Mouse (Mus musculus): Measurements from ENCODE around the gene Polm. TPM values are rescaled to one million over a fixed set of nuclear protein-coding genes. Genes with fewer than 3 reads are reported as not detected.

Polm gene
- polyA plus RNA-seq, 1 experiment = 0.13 TPM

DNA sequence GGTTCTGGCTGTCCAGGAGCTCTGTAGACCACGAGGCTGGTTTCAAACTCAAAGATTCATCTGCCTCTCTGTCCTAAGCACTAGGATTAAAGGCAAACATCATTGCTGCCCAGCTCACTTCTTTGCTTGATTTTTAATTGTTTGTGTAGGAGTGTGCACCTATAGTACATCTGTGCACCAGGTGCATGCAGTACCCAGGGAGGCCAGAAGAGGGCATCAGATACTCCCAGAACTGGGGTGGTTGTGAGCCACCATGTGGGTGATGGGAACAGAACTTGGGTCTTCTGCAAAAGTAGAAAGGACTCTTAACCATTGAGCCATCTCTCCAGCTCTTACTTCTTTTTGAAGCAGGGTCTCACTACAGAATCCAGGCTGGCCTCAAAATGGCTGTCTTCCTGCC is 20.9 kb upstream of the Polm start:
- Histone ChIP-seq H3K4me3 (replicated peaks) (no peak overlapping the region), H3K27me3 (ENCODE audit: control insufficient read depth) (peaks cover 33% of the 10 kb centered on the region), H3K9me3 (ENCODE audit: control insufficient read depth, low read length) (peaks cover 9% of the 10 kb centered on the region), H3K36me3 (ENCODE audit: control insufficient read depth) (no peaks in the 10 kb centered on the region), H3K4me1 (ENCODE audit: control insufficient read depth) (no peaks in the 10 kb centered on the region)
- TF ChIP-seq TAL1 (IDR thresholded peaks at IDR 0.05; ENCODE audit: low read length) = no peak
- TF ChIP-seq GATA1 (IDR thresholded peaks at IDR 0.05; ENCODE audit: low read length) = no peak

DNA sequence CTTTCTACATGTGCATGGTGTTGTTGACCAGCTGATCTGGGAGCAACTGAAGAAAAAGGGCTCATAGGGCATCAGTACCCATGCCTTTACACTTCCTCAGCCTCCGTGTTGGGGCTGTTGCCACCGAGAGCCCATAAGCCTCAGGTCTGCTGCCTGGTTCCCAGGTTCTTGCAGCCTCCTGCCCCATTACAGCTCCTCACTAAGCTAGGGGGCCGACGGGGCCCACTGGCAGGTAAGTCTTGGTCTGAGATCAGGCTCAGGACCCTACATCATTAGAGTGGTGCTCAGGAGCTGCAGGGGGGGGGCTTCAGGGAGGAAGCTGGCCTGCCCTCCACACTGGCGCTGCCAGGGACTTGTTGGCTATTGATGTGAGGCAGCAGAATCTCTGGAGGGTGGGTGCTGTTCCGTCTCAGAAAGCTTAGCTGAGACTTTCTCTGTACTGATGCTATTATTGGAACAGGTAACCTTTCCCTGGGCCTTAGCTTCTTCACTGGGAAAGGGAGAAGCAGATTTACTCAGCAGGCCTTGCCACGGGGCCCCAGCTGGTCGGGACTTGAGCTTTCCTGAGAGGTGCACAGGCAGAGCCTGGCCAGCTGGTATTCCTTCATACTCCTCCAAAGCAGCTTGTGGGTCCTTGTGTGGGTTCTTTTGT is 18.8 kb upstream of the Polm start:
- TF ChIP-seq GATA1 (IDR thresholded peaks at IDR 0.05; ENCODE audit: low read length) (no peak), TAL1 (IDR thresholded peaks at IDR 0.05; ENCODE audit: low read length) (no peak)
- H3K27me3 ChIP-seq (ENCODE audit: control insufficient read depth) = peaks cover 16% of the 10 kb centered on the region

DNA sequence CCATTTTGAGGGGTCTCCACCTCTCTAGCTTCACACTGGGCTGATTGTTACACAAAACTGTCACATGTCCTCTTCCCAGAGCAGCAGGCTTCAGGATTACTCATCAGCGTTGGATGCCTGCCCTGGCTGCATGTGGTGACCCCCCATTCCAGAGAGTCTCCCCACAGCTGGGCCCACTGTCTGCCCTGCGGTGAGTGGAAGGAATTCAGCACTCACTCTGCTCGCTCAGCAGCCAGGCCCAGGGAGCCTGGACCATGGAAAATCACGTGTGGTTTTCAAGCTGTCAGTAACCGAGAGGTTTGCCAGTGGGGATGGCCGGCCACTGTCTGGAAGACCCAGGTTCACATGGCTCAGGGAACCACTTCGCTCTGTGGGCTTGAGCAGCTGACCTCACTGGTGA is 18.1 kb upstream of the Polm start:
- Histone ChIP-seq H3K27me3 (ENCODE audit: control insufficient read depth) (peaks cover 9% of the 10 kb centered on the region), H3K4me3 (replicated peaks) (no peak overlapping the region), H3K36me3 (ENCODE audit: control insufficient read depth) (no peaks in the 10 kb centered on the region), H3K9me3 (ENCODE audit: control insufficient read depth, low read length) (peaks cover 9% of the 10 kb centered on the region), H3K4me1 (ENCODE audit: control insufficient read depth) (no peaks in the 10 kb centered on the region)
- TF ChIP-seq GATA1 (IDR thresholded peaks at IDR 0.05; ENCODE audit: low read length) = no peak
- no peak for TF ChIP-seq TAL1 (IDR thresholded peaks at IDR 0.05; ENCODE audit: low read length)

More for the DNA sequence above, 18.8 kb upstream of the Polm start:
- peaks cover 9% of the 10 kb centered on the region for H3K9me3 ChIP-seq (ENCODE audit: control insufficient read depth, low read length)
- H3K4me3 ChIP-seq (replicated peaks) = no peak overlapping the region
- no peaks in the 10 kb centered on the region for H3K4me1 ChIP-seq (ENCODE audit: control insufficient read depth)
- no peaks in the 10 kb centered on the region for H3K36me3 ChIP-seq (ENCODE audit: control insufficient read depth)

DNA sequence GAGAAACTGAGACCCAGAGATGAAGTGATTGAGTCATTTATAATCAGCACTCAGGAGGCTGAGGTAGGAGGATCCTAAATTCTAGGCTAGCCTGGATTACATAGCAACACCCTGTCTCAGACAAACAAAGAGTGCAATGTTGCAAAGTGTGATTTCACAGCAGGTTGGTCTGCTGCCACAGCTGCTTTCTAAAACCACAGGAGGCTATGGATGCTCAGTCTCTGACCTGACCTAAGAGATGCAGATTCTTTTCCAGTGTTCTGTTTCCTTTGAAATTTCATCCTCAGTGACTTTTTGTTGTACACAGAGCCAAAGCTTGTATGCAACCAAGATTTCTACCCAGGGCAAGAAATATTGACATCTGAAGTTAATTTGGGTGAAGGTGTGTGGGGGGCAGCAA is 17.7 kb upstream of the Polm start:
- peaks cover 9% of the 10 kb centered on the region for H3K9me3 ChIP-seq (ENCODE audit: control insufficient read depth, low read length)
- H3K36me3 ChIP-seq (ENCODE audit: control insufficient read depth) = no peaks in the 10 kb centered on the region
- H3K4me3 ChIP-seq (replicated peaks) = no peak overlapping the region
- no peak for TF ChIP-seq TAL1 (IDR thresholded peaks at IDR 0.05; ENCODE audit: low read length)
- TF ChIP-seq GATA1 (IDR thresholded peaks at IDR 0.05; ENCODE audit: low read length) = no peak
- H3K4me1 ChIP-seq (ENCODE audit: control insufficient read depth) = no peaks in the 10 kb centered on the region
- peaks cover 5% of the 10 kb centered on the region for H3K27me3 ChIP-seq (ENCODE audit: control insufficient read depth)

DNA sequence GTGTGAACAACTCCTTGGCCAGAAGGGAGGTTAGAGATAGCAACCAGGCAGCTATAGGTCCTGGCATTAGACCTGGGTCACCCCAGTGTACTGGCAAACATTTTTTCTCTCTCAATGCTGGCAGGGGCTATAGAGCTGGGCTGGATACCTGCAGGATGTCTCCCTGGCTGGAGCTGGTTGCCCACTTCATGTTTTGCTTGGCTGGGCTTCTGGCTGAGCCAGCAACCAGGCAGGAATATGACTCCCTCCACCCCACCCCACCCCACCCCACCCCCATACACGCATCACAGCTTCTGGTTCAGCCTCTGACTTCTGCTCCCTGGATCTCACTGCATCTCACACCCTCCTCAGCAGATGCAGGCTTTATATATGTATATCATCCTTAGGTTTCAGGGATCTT is 14.5 kb upstream of the Polm start:
- Histone ChIP-seq H3K4me3 (replicated peaks) (no peak overlapping the region), H3K27me3 (ENCODE audit: control insufficient read depth) (no peaks in the 10 kb centered on the region), H3K9me3 (ENCODE audit: control insufficient read depth, low read length) (no peaks in the 10 kb centered on the region), H3K4me1 (ENCODE audit: control insufficient read depth) (no peaks in the 10 kb centered on the region), H3K36me3 (ENCODE audit: control insufficient read depth) (no peaks in the 10 kb centered on the region)
- no peak for TF ChIP-seq TAL1 (IDR thresholded peaks at IDR 0.05; ENCODE audit: low read length)
- no peak for TF ChIP-seq GATA1 (IDR thresholded peaks at IDR 0.05; ENCODE audit: low read length)

DNA sequence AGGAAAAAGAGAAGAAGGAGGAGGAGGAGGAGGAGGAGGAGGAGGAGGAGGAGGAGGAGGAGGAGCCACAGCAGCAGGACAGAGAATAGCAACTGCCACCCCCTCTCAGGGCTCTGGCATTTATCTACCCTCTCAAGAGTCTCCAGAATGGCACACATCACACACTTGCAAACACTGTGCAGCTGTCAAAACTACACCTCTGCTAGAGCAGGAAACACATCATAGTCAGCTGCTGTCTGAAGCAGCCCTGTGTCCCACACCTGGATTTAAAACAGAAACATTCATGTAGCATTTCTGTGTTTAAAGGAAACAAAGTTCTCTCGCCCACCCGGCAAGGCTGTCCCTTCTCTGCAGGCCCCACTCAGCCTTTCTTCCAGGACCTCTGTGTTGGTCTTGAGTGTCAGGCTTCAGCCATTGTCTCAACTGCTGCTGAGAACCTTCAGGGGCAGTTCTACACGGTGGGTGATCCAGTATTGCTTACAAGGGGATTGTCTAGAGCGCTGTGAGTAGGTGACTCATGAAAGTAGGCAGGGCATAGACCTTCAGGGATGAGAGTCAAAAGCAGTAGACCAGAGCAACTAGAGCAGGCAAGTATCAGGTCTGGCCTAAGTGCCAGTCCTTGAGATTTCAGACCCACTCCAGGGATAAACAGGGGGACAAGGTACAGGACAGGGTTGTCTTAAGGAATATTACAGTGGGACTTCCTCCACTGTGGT is 13.4 kb upstream of the Polm start:
- H3K36me3 ChIP-seq (ENCODE audit: control insufficient read depth) = no peaks in the 10 kb centered on the region
- H3K27me3 ChIP-seq (ENCODE audit: control insufficient read depth) = no peaks in the 10 kb centered on the region
- TF ChIP-seq GATA1 (IDR thresholded peaks at IDR 0.05; ENCODE audit: low read length) = no peak
- no peak for TF ChIP-seq TAL1 (IDR thresholded peaks at IDR 0.05; ENCODE audit: low read length)
- peaks cover 2% of the 10 kb centered on the region; the same call in 1 of the 2 replicates for H3K9me3 ChIP-seq (ENCODE audit: control insufficient read depth, low read length)
- H3K4me3 ChIP-seq (replicated peaks) = no peak overlapping the region
- no peaks in the 10 kb centered on the region for H3K4me1 ChIP-seq (ENCODE audit: control insufficient read depth)

DNA sequence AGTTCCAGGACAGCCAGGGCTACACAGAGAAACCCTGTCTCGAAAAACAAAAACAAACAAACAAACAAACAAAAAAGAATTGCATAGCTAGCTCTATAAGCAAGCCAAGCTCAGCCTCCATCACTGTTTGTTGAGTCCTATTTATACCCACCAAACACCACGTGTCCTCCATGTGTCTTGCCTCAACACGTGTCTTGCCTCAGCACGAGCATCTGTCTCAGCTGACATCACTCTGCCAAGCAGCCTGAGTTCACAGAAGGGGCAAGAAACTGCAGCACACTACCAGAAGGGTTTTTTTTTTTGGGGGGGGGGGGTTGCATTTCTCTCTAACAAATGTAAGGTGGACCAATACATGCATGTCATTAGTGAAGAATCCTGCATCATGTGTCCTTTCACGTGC is 12.6 kb upstream of the Polm start:
- no peaks in the 10 kb centered on the region for H3K36me3 ChIP-seq (ENCODE audit: control insufficient read depth)
- H3K4me1 ChIP-seq (ENCODE audit: control insufficient read depth) = no peaks in the 10 kb centered on the region
- H3K4me3 ChIP-seq (replicated peaks) = no peak overlapping the region
- no peaks in the 10 kb centered on the region for H3K27me3 ChIP-seq (ENCODE audit: control insufficient read depth)
- TF ChIP-seq TAL1 (IDR thresholded peaks at IDR 0.05; ENCODE audit: low read length) (no peak), GATA1 (IDR thresholded peaks at IDR 0.05; ENCODE audit: low read length) (no peak)
- peaks cover 2% of the 10 kb centered on the region; the same call in 1 of the 2 replicates for H3K9me3 ChIP-seq (ENCODE audit: control insufficient read depth, low read length)

DNA sequence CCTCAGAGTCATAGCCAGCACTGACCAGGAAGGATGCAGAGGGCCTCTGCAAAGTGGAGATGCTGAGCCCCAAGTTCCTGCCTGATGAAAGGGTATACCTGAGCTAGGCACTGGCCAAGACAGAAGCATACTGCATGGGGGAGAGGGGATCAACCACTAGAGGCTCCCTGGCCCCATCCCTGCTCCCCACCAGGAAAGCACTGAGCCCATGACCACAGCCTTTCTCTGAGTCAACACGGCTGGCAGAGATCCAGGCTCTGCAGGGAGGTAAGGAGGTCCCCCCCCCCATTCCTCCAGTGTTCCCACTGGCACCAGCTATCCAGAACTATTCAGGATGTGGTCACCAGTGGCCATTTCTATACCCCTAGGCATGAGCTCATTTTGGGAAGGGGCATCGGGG is 11.5 kb upstream of the Polm start:
- Histone ChIP-seq H3K4me3 (replicated peaks) (no peak overlapping the region), H3K9me3 (ENCODE audit: control insufficient read depth, low read length) (peaks cover 2% of the 10 kb centered on the region; the same call in 1 of the 2 replicates), H3K36me3 (ENCODE audit: control insufficient read depth) (no peaks in the 10 kb centered on the region), H3K4me1 (ENCODE audit: control insufficient read depth) (no peaks in the 10 kb centered on the region), H3K27me3 (ENCODE audit: control insufficient read depth) (no peaks in the 10 kb centered on the region)
- TF ChIP-seq GATA1 (IDR thresholded peaks at IDR 0.05; ENCODE audit: low read length) (no peak), TAL1 (IDR thresholded peaks at IDR 0.05; ENCODE audit: low read length) (no peak)

DNA sequence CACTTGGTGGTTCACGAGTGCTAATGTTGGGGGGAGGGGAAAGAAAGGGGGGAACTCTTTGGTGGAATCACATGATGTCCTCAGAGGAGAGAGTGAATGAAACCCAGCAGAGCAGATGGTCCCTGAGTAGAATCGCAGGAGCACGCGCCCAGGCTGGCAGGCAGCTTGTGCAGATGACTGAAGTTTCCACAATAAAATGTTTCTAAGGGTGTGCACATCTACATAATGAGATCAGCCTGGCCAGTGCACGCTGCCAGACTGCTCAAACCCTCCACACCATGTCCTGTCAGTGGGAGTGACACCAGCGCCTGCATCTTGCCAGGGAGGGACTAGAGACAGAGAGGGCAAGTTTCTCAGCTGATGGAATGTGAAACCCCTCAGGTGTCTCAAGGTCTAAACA is 10.9 kb upstream of the Polm start:
- Histone ChIP-seq H3K27me3 (ENCODE audit: control insufficient read depth) (no peaks in the 10 kb centered on the region), H3K36me3 (ENCODE audit: control insufficient read depth) (no peaks in the 10 kb centered on the region), H3K4me1 (ENCODE audit: control insufficient read depth) (no peaks in the 10 kb centered on the region), H3K4me3 (replicated peaks) (no peak overlapping the region), H3K9me3 (ENCODE audit: control insufficient read depth, low read length) (peaks cover 2% of the 10 kb centered on the region; the same call in 1 of the 2 replicates)
- TF ChIP-seq GATA1 (IDR thresholded peaks at IDR 0.05; ENCODE audit: low read length) = no peak
- TF ChIP-seq TAL1 (IDR thresholded peaks at IDR 0.05; ENCODE audit: low read length) = no peak

All from erythroblast, embryonic 14.5 days (primary cell).